Mouse (Mus musculus) kidney, adult 2 months (tissue): Measurements from ENCODE around the gene Abtb2.

Source experiments
- CTCF ChIP-seq: fragments of 200-500 bp; conservative IDR thresholded peaks from 2 replicates; pipeline ENCODE4 v1.5.1; 2011; ENCODE audit warnings: low read depth, mild to moderate bottlenecking, control low read depth, low read length, moderate library complexity, mixed read lengths; ENCODE audit not compliant: insufficient read depth, insufficient read length
- POLR2A ChIP-seq: fragments of 200-500 bp; IDR thresholded peaks from one replicate; pipeline ENCODE4 v1.6.1; 2011; ENCODE audit warnings: low read depth, low read length, control low read depth

DNA sequence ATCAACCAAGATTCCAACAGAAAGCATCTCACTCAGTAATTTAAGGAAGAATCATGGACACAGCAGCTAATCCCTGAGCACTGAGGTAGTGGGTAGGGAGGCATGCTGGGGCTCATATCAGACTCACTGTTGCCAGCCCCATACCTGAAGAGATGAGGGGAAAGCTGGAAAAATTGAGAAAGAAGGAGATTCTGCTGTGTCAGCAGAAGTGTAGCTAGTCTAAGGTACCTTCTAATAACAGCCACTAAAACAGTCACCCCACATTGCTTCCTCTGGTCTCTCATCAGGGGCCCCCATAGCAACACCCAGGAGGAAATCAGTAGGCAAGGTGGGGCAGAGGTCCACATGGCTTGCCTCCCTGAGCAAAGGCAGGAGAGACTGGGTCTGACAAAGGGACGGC is 40.5 kb upstream of the Abtb2 start:
- TF ChIP-seq CTCF (no peak), POLR2A (no peak)
